Mouse (Mus musculus): Measurements from ENCODE around the gene Gkn2. TPM values are rescaled to one million over a fixed set of nuclear protein-coding genes. Genes with fewer than 3 reads are reported as not detected.

Gene Gkn2
- not detected for polyA plus RNA-seq (2017; shearing (Covaris generic))

DNA sequence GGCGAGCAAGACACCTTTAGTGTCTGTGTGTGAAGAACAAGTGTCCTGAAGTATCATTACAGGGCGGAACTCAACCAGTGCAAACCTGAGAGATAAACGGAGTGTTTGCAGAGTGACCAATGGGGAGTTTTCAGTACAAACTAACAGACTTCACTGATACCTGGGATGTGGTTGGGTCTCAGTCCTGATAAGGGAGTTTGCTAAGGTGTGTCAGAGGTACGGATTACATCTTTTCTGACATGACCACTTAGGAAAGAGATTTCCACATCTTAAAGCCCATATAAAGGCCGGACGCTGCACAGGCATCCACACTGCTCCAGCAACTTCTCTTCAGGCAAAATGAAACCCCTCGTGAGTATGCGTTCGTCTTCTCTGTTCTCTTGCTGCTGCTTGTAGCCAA lies at the start of gene Gkn2:
Gene Gkn2, plus strand, starts transcription at position 301 of the 400 bp plus-strand sequence.

DNA sequence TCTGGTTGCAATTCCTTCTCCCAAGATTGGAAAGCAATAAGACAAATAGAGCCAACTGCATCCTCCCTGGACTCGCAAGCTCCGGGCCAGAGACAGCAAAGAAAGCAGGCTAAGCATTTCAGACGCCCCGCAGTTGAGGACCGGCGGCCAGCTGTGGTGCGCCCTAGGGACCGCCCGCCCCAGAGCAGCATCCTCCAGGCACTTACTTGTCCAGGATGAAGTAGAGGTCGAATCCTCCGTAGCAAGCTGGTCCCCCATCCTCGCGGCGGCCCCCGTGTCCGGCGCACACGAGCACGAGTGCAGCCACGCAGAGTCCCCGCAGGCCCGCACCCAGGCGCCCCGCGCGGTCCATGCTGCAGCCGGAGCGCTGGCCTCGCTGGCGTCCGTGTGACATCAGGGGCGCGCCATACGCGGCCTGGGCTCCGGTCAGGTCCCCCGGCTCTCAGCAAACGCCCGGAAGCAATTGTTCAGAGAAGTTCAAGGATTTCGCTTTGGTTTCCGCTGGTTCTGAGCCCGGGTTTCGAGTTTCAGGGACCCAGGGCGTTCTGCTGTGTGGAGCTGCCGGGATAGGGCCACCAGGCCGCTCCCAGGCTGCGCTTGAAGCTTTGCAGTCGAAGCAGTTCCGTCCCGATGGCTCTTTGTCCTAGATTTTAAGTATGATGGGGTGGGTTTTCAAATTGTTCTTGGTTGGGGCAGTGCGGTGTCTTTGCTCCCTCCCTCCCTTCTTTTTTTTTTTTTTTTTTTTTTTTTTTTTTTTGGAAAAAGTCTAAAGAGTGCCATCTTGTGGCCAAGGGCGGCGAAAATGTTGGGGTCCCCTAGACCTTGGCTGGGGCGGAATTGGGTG lies 37.8 kb upstream of the Gkn2 start, which contains the start of gene Antxr1:
Gene Antxr1, minus strand, starts transcription at position 731 of the 844 bp plus-strand sequence.

DNA sequence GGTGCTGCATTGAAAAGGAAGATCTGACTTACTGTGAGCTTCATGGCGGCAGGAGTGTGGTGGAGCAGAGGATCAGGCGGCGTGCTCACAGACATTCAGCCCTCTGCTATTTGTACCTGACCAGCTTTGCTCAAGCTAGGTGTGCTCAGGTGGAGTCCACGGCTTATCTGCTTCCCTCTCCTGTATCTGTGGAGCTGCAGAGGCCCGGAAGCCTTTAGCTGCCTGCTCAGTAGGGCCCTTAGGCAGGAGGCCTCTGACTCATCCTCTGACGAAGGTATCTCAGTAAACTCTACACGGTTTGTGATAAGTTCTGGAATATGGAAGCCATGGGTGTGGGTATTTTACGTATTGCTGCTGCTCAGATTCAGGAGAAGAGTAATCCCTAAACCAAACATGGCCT lies 22.3 kb upstream of the Gkn2 start, which contains the start of gene Gkn1:
Gene Gkn1, minus strand, starts transcription at position 114 of the 400 bp plus-strand sequence.

DNA sequence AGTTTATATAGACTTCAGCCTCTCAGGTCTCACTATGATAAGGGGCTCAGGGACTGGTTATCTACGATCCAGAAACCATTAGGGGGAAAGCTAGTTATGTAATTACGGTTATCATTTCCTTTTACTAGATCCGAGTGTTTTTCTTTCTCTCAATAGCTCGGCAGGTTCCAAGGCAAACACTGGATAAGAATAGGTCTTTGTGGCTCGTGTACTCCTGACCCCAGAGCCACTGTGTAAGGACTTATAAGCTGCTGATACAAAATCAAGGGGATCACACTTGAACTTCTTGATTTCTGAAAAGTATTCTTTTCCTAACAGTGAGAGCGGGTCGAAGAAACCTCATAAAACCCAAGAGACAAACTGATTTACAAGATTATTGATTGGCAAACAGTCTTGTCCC lies 15.7 kb downstream of the Gkn2 start, which contains the start of gene Gkn3:
Gene Gkn3, minus strand, starts transcription at position 59 of the 400 bp plus-strand sequence.

DNA sequence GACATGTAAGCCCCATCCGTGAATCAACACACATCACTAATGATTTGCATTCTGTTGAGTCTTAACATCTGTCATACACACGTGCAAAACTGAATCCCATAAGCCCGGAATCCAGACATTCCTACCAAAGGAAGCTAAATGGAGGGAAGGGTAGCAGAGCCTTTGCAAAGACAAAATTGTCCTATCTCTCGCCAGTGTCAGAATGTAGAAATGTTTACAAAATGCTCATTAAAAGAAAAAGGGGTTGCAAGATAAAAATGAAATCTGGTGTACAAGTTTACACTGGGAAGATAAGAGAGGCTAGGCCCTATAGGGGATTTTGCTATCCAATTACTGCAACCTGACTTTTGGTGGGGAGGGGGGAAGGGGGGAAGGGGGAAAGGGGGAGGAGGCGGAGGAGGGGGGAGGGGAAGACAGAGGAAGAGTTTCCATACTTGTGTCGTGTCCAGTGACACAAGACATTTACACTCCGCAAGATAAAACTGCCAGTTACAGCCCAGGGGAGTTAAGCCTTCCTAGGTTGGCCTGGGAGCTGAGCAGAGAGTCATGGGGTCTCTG lies 55.4 kb downstream of the Gkn2 start, which contains the start of gene Bmp10:
Gene Bmp10, plus strand, starts transcription at position 508 of the 558 bp plus-strand sequence.

Other genes with a start within 250 kb of the Gkn2 start
- 1 to 10 TPM in 1 of 2 experiments, under 1 TPM in 1; 0.28 to 1.5 TPM for gene Antxr1, start 37.5 kb upstream of the Gkn2 start, polyA plus RNA-seq (2017; shearing (Covaris generic))
- gene Gkn1, start 22.4 kb upstream of the Gkn2 start, polyA plus RNA-seq (2017; shearing (Covaris generic)): not detected
- gene Gkn3, start 15.6 kb downstream of the Gkn2 start, polyA plus RNA-seq (2017; shearing (Covaris generic)): not detected
- gene Bmp10, start 55.6 kb downstream of the Gkn2 start, polyA plus RNA-seq (2017; shearing (Covaris generic)): under 1 TPM in 1 of 2 experiments, not detected in 1; 0.18 TPM
- 100 to 1,000 TPM; 151 to 170 TPM for gene Arhgap25, start 159.9 kb downstream of the Gkn2 start, polyA plus RNA-seq (2017; shearing (Covaris generic))
- 1 to 10 TPM in 1 of 2 experiments, under 1 TPM in 1; 0.12 to 1.8 TPM for gene Prokr1, start 217.4 kb downstream of the Gkn2 start, polyA plus RNA-seq (2017; shearing (Covaris generic))

All from inflammation-experienced regulatory T-cells (primary cell).